In genomic region chr7:99668802-99669201, GRCm38 (mm10) we compare ENCODE assay signal across 8 mouse cellular contexts. TPM values are rescaled to one million over a fixed set of nuclear protein-coding genes. Genes with fewer than 3 reads are reported as not detected.
A peak's percentile ranks its signal among the peaks of the same experiment; 100 is the strongest.
DNase-seq lines count a peak whose midpoint lies in the region; ATAC-seq and TF ChIP-seq lines count a peak whose summit lies in the region.

No protein-coding gene starts in this region.

- no peaks in the 10 kb centered on the region for H3K9me3 ChIP-seq in heart, embryonic 11.5 days (replicated peaks; ENCODE audit: control insufficient read depth, low read length)
- H3K9me3 ChIP-seq in embryonic facial prominence, embryonic 10.5 days, result no peaks in the 10 kb centered on the region

- peak; percentile 44 for DNase-seq in heart, adult 2 months
- DNase-seq in adrenal gland, postnatal 14 days, result peak; percentile 80
- peak; percentile 20 for DNase-seq in embryonic facial prominence, embryonic 10.5 days (ENCODE audit: low spot score)
- peak; percentile 68 to 79 for DNase-seq in kidney, postnatal 4 days
- no peak for DNase-seq in spleen, postnatal 4 days (ENCODE audit: low spot score in 2 of 2)
- DNase-seq in urinary bladder, adult 18-20 months (ENCODE audit: low spot score in 2 of 2), result no peak
- DNase-seq in c-Kit-positive CD71-positive TER-119-positive erythroid progenitor cells, embryonic 14.5 days (ENCODE audit: low spot score), result no peak

- no peak overlapping the region for H3K4me2 ChIP-seq in heart, embryonic 11.5 days

- TF ChIP-seq EP300 in heart, adult 2 months (IDR thresholded peaks at IDR 0.05; ENCODE audit: insufficient read depth, low read depth, low read length), result no peak

- no peaks in the 10 kb centered on the region for H3K79me2 ChIP-seq in heart, adult 2 months (replicated peaks; ENCODE audit: control insufficient read depth, insufficient read depth, low read length)

- no peaks in the 10 kb centered on the region for H3K27me3 ChIP-seq in heart, adult 2 months (ENCODE audit: control insufficient read depth, insufficient read depth, low read length)
- H3K27me3 ChIP-seq in heart, embryonic 11.5 days (ENCODE audit: control insufficient read depth, insufficient read depth, low read length), result peaks cover under 1% of the 10 kb centered on the region; the same call in 1 of the 2 replicates
- no peaks in the 10 kb centered on the region for H3K27me3 ChIP-seq in embryonic facial prominence, embryonic 10.5 days (replicated peaks; ENCODE audit: low read depth, poor library complexity, severe bottlenecking)

- peaks cover 18% of the 10 kb centered on the region for H3K4me1 ChIP-seq in heart, adult 2 months (ENCODE audit: control insufficient read depth, insufficient read depth, low read length)
- H3K4me1 ChIP-seq in heart, embryonic 11.5 days (ENCODE audit: control insufficient read depth, insufficient read depth, low read length), result peaks cover 15% of the 10 kb centered on the region
- H3K4me1 ChIP-seq in embryonic facial prominence, embryonic 10.5 days, result peaks cover 47% of the 10 kb centered on the region

- no peak overlapping the region for H3K9ac ChIP-seq in heart, adult 2 months (ENCODE audit: low read depth, low read length)
- H3K9ac ChIP-seq in heart, embryonic 11.5 days (ENCODE audit: low read depth, low read length), result no peak overlapping the region

- 43% methylated on average over 4 of the region's 4 CpGs for WGBS in heart, adult 2 months
- WGBS in heart, embryonic 11.5 days (ENCODE audit: insufficient replicate concordance), result 24% methylated on average over 4 of the region's 4 CpGs
- 24% methylated on average over 4 of the region's 4 CpGs for WGBS in embryonic facial prominence, embryonic 10.5 days

- H3K27ac ChIP-seq in heart, adult 2 months, result no peak overlapping the region
- no peak overlapping the region for H3K27ac ChIP-seq in heart, embryonic 11.5 days (ENCODE audit: low read depth, low read length)
- H3K27ac ChIP-seq in embryonic facial prominence, embryonic 10.5 days (replicated peaks), result 0 out of 2 replicates have a peak overlapping the region, but pooled peaks have one; percentile 24

- H3K4me3 ChIP-seq in heart, adult 2 months, result no peak overlapping the region
- H3K4me3 ChIP-seq in heart, embryonic 11.5 days (ENCODE audit: low read depth, low read length), result no peak overlapping the region
- no peak overlapping the region for H3K4me3 ChIP-seq in embryonic facial prominence, embryonic 10.5 days

- peak; percentile 38 for TF ChIP-seq CTCF in heart, adult 2 months (IDR thresholded peaks at IDR 0.05)

- ATAC-seq in heart, embryonic 11.5 days (replicated peaks; ENCODE audit: insufficient number of reproducible peaks, low FRiP score, low TSS enrichment), result no peak

- peaks cover 6% of the 10 kb centered on the region for H3K36me3 ChIP-seq in heart, adult 2 months (ENCODE audit: control insufficient read depth, insufficient read depth, low read length)
- H3K36me3 ChIP-seq in heart, embryonic 11.5 days (ENCODE audit: control insufficient read depth, insufficient read depth, low read length), result no peaks in the 10 kb centered on the region
- no peaks in the 10 kb centered on the region for H3K36me3 ChIP-seq in embryonic facial prominence, embryonic 10.5 days (replicated peaks)

- intact Hi-C loops in heart, adult 2 months (cut with DNase I), result no loop called here

- TF ChIP-seq POLR2A in heart, adult 2 months (IDR thresholded peaks at IDR 0.05; ENCODE audit: insufficient read depth, low read depth, low read length), result no peak

RNA-seq across cellular contexts. Expression of gene Tpbgl, which starts 41.9 kb away (rescaled TPM):
- total RNA-seq in heart, adult 2 months (2021), result 1 to 10 TPM; 3.3 to 3.4 TPM
- 3.5 and 5.1 TPM in 2 replicates for polyA plus RNA-seq in heart, adult 2 months (2012; rRNA removed)
- 1.4 and 1.5 TPM in 2 replicates for polyA plus RNA-seq in heart, embryonic 11.5 days (2014; fragmentation: Nextera tagmentation; extraction: Ambion mirVana)
- total RNA-seq in adrenal gland, postnatal 14 days (2021), result 14.7 and 16.5 TPM in 2 replicates
- 0.55 and 0.60 TPM in 2 replicates for polyA plus RNA-seq in embryonic facial prominence, embryonic 10.5 days (2016; fragmentation: Nextera tagmentation; extraction: Ambion mirVana)

RNA-seq across cellular contexts. Expression of gene Slco2b1, which starts 42.3 kb away (rescaled TPM):
- total RNA-seq in heart, adult 2 months (2021), result 10 to 100 TPM in 1 of 2 experiments, 1 to 10 TPM in 1; 8.5 to 10.1 TPM
- 11.7 and 14.4 TPM in 2 replicates for polyA plus RNA-seq in heart, adult 2 months (2012; rRNA removed)
- 0.36 and 0.39 TPM in 2 replicates for polyA plus RNA-seq in heart, embryonic 11.5 days (2014; fragmentation: Nextera tagmentation; extraction: Ambion mirVana)
- 19.8 and 26.8 TPM in 2 replicates for total RNA-seq in adrenal gland, postnatal 14 days (2021)
- polyA plus RNA-seq in embryonic facial prominence, embryonic 10.5 days (2016; fragmentation: Nextera tagmentation; extraction: Ambion mirVana), result 1.2 and 1.7 TPM in 2 replicates

Comparison
In these comparisons a context has a peak if more than half of its experiments do, and no peak if none do; other contexts are left out.
1. DNase-seq: peak in heart, adult 2 months (2 of 2), adrenal gland, postnatal 14 days (single experiment), embryonic facial prominence, embryonic 10.5 days (single experiment) and kidney, postnatal 4 days (2 of 2); none in spleen, postnatal 4 days (0 of 2), urinary bladder, adult 18-20 months (0 of 2) and c-Kit-positive CD71-positive TER-119-positive erythroid progenitor cells, embryonic 14.5 days (single experiment).